25 mouse cellular contexts compared by ENCODE assay signal in the genomic region with DNA sequence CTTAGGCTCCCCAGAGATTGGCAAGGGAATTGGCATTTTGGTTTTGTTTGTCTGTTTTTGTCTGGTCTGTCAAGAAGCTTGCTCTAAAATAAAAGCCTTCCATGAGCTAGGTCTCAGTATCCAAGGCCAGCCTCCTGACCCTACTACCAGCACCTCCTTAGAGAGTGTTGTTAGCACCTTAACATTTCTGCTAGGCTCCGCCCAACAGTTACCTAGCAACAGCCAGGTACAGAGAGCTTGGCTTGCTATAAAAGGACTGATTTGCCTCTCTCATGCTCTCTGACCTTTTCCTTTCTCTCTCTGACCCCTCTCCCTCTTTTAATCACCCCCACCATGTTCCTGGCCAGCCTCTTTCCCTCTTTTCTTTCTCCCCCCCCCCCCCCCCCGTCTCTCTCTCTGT.
"Had no signal": no experiment of that assay in that cellular context is flagged by ENCODE, and none has a peak within 500 bp of the region (broad histone marks: within the 10 kb centered on the region; RNA-seq: fewer than 3 reads in every experiment).

No protein-coding gene starts in this region.

- H3K9ac ChIP-seq: heart, embryonic 13.5 days; heart, embryonic 15.5 days; hindbrain, embryonic 12.5 days; hindbrain, embryonic 14.5 days; limb, embryonic 12.5 days had no signal

- H3K27me3 ChIP-seq: heart, embryonic 13.5 days; heart, embryonic 15.5 days; hindbrain, embryonic 12.5 days; limb, embryonic 12.5 days had no signal

- H3K9me3 ChIP-seq: heart, embryonic 13.5 days; heart, embryonic 15.5 days; hindbrain, embryonic 10.5 days; hindbrain, embryonic 12.5 days; limb, embryonic 10.5 days; limb, embryonic 12.5 days had no signal

- H3K4me2 ChIP-seq: heart, embryonic 11.5 days; heart, embryonic 13.5 days; heart, embryonic 15.5 days; hindbrain, embryonic 12.5 days; hindbrain, embryonic 14.5 days; limb, embryonic 12.5 days; liver, embryonic 11.5 days had no signal

- DNase-seq: gastrocnemius, adult 2 months; gastrocnemius, postnatal 10 days; gastrocnemius, postnatal 25 days; heart, adult 18-20 months; heart, postnatal 14 days; heart, postnatal 36 days; kidney, adult 18-20 months; kidney, postnatal 10 days; kidney, postnatal 25 days; kidney, postnatal 4 days; liver had no signal

- H3K4me3 ChIP-seq: gastrocnemius, adult 2 months; heart, embryonic 13.5 days; heart, embryonic 15.5 days; hindbrain, embryonic 10.5 days; hindbrain, embryonic 12.5 days; layer of hippocampus, adult 2 months; left cerebral cortex, adult 2 months; limb, embryonic 10.5 days; limb, embryonic 12.5 days had no signal

- ATAC-seq: hindbrain, embryonic 16.5 days; inflammation-experienced regulatory T-cells, adult 6 months; intestine, embryonic 16.5 days had no signal

- H3K27ac ChIP-seq: gastrocnemius, adult 2 months; heart, embryonic 13.5 days; heart, embryonic 15.5 days; hindbrain, embryonic 10.5 days; hindbrain, embryonic 12.5 days; hindbrain, embryonic 14.5 days; layer of hippocampus, adult 2 months; left cerebral cortex, adult 2 months; limb, embryonic 10.5 days; limb, embryonic 12.5 days had no signal

- H3K4me1 ChIP-seq: heart, embryonic 13.5 days; hindbrain, embryonic 12.5 days; limb, embryonic 12.5 days had no signal

- H3K36me3 ChIP-seq: heart, embryonic 13.5 days; heart, embryonic 15.5 days; hindbrain, embryonic 10.5 days; hindbrain, embryonic 12.5 days; limb, embryonic 10.5 days; limb, embryonic 12.5 days had no signal
